Mouse (Mus musculus) layer of hippocampus, postnatal 10 days (tissue): ENCODE data around the gene Frmpd4. TPM values are rescaled to one million over a fixed set of nuclear protein-coding genes. Genes with fewer than 3 reads are reported as not detected.

Experiments used
- DNase-seq, 2 experiments: peaks; one replicate each; pipeline ENCODE4 v3.0.0; 2021; ENCODE audit warnings: low spot score in 2 of 2
- long read RNA-seq: library from polyadenylated mRNA; stranded (forward); transcript quantifications from one replicate; pipeline ENCODE4 v2.0.0, GENCODE M21; 2023
- total RNA-seq, 2 experiments: library from RNA; stranded (reverse); gene quantifications; 2 replicates each; pipeline ENCODE4 v1.2.3; 2021

The Frmpd4 gene
- 10 to 100 TPM; 28.3 to 29.7 TPM for total RNA-seq
- long read RNA-seq, partial matches to known transcripts = 1 of 7 reads
- long read RNA-seq, other reads (novel, unspliced or antisense) = 6 of 7 reads

GRCm38 (mm10) chrX:168577131-168577530 lies at the start of gene Frmpd4:
TSS of gene Frmpd4 (minus strand) at chrX:168577231.
- no peak for DNase-seq

GRCm38 (mm10) chrX:168595193-168595592 lies 18.2 kb upstream of the Frmpd4 start:
- no peak for DNase-seq

- DNase-seq = no peak
These were observed 7.3 kb upstream of the Frmpd4 start for GRCm38 (mm10) chrX:168584303-168584702.

GRCm38 (mm10) chrX:168571808-168572207 lies 5.2 kb downstream of the Frmpd4 start:
- no peak for DNase-seq

GRCm38 (mm10) chrX:168569231-168569630 lies 7.8 kb downstream of the Frmpd4 start:
- DNase-seq = no peak

- DNase-seq = no peak
These were observed 71.8 kb downstream of the Frmpd4 start for GRCm38 (mm10) chrX:168505254-168505653.

GRCm38 (mm10) chrX:168455233-168455632 lies 121.8 kb downstream of the Frmpd4 start:
- no peak for DNase-seq

GRCm38 (mm10) chrX:168431206-168431605 lies 145.8 kb downstream of the Frmpd4 start:
- no peak for DNase-seq

GRCm38 (mm10) chrX:168429814-168430213 lies 147.2 kb downstream of the Frmpd4 start:
- DNase-seq = peak; percentile 42 to 45

GRCm38 (mm10) chrX:168415403-168415802 lies 161.6 kb downstream of the Frmpd4 start:
- no peak for DNase-seq

GRCm38 (mm10) chrX:168403512-168403911 lies 173.5 kb downstream of the Frmpd4 start:
- no peak for DNase-seq

GRCm38 (mm10) chrX:168350431-168350830 lies 226.6 kb downstream of the Frmpd4 start:
- no peak for DNase-seq

GRCm38 (mm10) chrX:168349320-168350225 lies 227.5 kb downstream of the Frmpd4 start:
- DNase-seq = no peak

GRCm38 (mm10) chrX:168338212-168338611 lies 238.8 kb downstream of the Frmpd4 start:
- no peak for DNase-seq

- no peak for DNase-seq
These were observed 251.9 kb downstream of the Frmpd4 start for GRCm38 (mm10) chrX:168325161-168325560.

GRCm38 (mm10) chrX:168312158-168312557 lies 264.9 kb downstream of the Frmpd4 start:
- no peak for DNase-seq

- no peak for DNase-seq
These were observed 266.9 kb downstream of the Frmpd4 start for GRCm38 (mm10) chrX:168310143-168310542.

- DNase-seq = no peak
These were observed 284.5 kb downstream of the Frmpd4 start for GRCm38 (mm10) chrX:168292506-168292905.

- DNase-seq = no peak
These were observed 370.0 kb downstream of the Frmpd4 start for GRCm38 (mm10) chrX:168207034-168207433.

GRCm38 (mm10) chrX:168191944-168192343 lies 385.1 kb downstream of the Frmpd4 start:
- peak; percentile 14 to 33 for DNase-seq

GRCm38 (mm10) chrX:168189563-168189962 lies 387.5 kb downstream of the Frmpd4 start:
- DNase-seq = no peak

GRCm38 (mm10) chrX:168163001-168163400 lies 414.0 kb downstream of the Frmpd4 start:
- no peak for DNase-seq

GRCm38 (mm10) chrX:168158866-168159265 lies 418.2 kb downstream of the Frmpd4 start:
- DNase-seq = no peak
